Mouse (Mus musculus): Measurements from ENCODE around the gene Mmp24. TPM values are rescaled to one million over a fixed set of nuclear protein-coding genes. Genes with fewer than 3 reads are reported as not detected.

The Mmp24 gene
- polyA plus RNA-seq, 1 experiment from 2014 or later = 0.35 TPM

GRCm38 (mm10) chr2:155806548-155806947, 31.4 kb downstream of the Mmp24 start:
- H3K4me3 ChIP-seq = no peak overlapping the region

GRCm38 (mm10) chr2:155807408-155807807, 32.3 kb downstream of the Mmp24 start:
- Histone ChIP-seq H3K27me3 (ENCODE audit: poor library complexity, severe bottlenecking) (no peaks in the 10 kb centered on the region), H3K27ac (no peak overlapping the region), H3K9me3 (no peaks in the 10 kb centered on the region), H3K4me1 (0 out of 2 replicates have a peak, but pooled peaks cover 4% of the 10 kb centered on the region), H3K36me3 (replicated peaks) (no peaks in the 10 kb centered on the region), H3K4me3 (no peak overlapping the region)
- DNase-seq (ENCODE audit: extremely low spot score, low spot score) = no peak
- 89% methylated on average over 4 of the region's 4 CpGs for WGBS

More at GRCm38 (mm10) chr2:155806548-155806947, 31.4 kb downstream of the Mmp24 start:
- WGBS = 79% methylated on average over 5 of the region's 5 CpGs
- Histone ChIP-seq H3K36me3 (replicated peaks) (no peaks in the 10 kb centered on the region), H3K27me3 (ENCODE audit: poor library complexity, severe bottlenecking) (no peaks in the 10 kb centered on the region), H3K9me3 (no peaks in the 10 kb centered on the region), H3K27ac (no peak overlapping the region), H3K4me1 (0 out of 2 replicates have a peak, but pooled peaks cover 4% of the 10 kb centered on the region)
- no peak for DNase-seq (ENCODE audit: extremely low spot score, low spot score)

- Histone ChIP-seq H3K27ac (no peak overlapping the region), H3K9me3 (no peaks in the 10 kb centered on the region), H3K4me1 (0 out of 2 replicates have a peak, but pooled peaks cover 4% of the 10 kb centered on the region), H3K4me3 (no peak overlapping the region), H3K36me3 (replicated peaks) (no peaks in the 10 kb centered on the region), H3K27me3 (ENCODE audit: poor library complexity, severe bottlenecking) (no peaks in the 10 kb centered on the region)
- 88% methylated on average over 4 of the region's 4 CpGs for WGBS
- DNase-seq (ENCODE audit: extremely low spot score, low spot score) = no peak
Measured at GRCm38 (mm10) chr2:155809620-155810019, 34.5 kb downstream of the Mmp24 start.

- no peak overlapping the region for H3K27ac ChIP-seq
- H3K9me3 ChIP-seq = no peaks in the 10 kb centered on the region
- WGBS = 48% methylated on average over 16 of the region's 16 CpGs
- H3K4me1 ChIP-seq = 0 out of 2 replicates have a peak, but pooled peaks cover 3% of the 10 kb centered on the region
- no peak overlapping the region for H3K4me3 ChIP-seq
- no peaks in the 10 kb centered on the region for H3K36me3 ChIP-seq (replicated peaks)
- no peaks in the 10 kb centered on the region for H3K27me3 ChIP-seq (ENCODE audit: poor library complexity, severe bottlenecking)
- DNase-seq (ENCODE audit: extremely low spot score, low spot score) = peak; percentile 79
Measured at GRCm38 (mm10) chr2:155811821-155812396, 36.8 kb downstream of the Mmp24 start.

- Histone ChIP-seq H3K4me3 (no peak overlapping the region), H3K9me3 (no peaks in the 10 kb centered on the region), H3K36me3 (replicated peaks) (no peaks in the 10 kb centered on the region), H3K4me1 (peaks cover 3% of the 10 kb centered on the region; the same call in 1 of the 2 replicates), H3K27me3 (ENCODE audit: poor library complexity, severe bottlenecking) (no peaks in the 10 kb centered on the region), H3K27ac (no peak overlapping the region)
- no peak for DNase-seq (ENCODE audit: extremely low spot score, low spot score)
- 84% methylated on average over 4 of the region's 4 CpGs for WGBS
Measured at GRCm38 (mm10) chr2:155812637-155813036, 37.5 kb downstream of the Mmp24 start.

GRCm38 (mm10) chr2:155814829-155815228, 39.7 kb downstream of the Mmp24 start:
- H3K4me1 ChIP-seq = peaks cover 25% of the 10 kb centered on the region
- WGBS = 35% methylated on average over 5 of the region's 5 CpGs

GRCm38 (mm10) chr2:155816179-155816578, 41.0 kb downstream of the Mmp24 start:
- no peaks in the 10 kb centered on the region for H3K27me3 ChIP-seq (ENCODE audit: poor library complexity, severe bottlenecking)
- peaks cover 26% of the 10 kb centered on the region for H3K36me3 ChIP-seq (replicated peaks)
- no peak for DNase-seq (ENCODE audit: extremely low spot score, low spot score)
- no peak overlapping the region for H3K4me3 ChIP-seq
- 100% methylated on average over 1 of the region's 1 CpGs for WGBS
- no peak overlapping the region for H3K27ac ChIP-seq
- peaks cover 27% of the 10 kb centered on the region for H3K4me1 ChIP-seq
- H3K9me3 ChIP-seq = no peaks in the 10 kb centered on the region

More at GRCm38 (mm10) chr2:155814829-155815228, 39.7 kb downstream of the Mmp24 start:
- Histone ChIP-seq H3K27ac (no peak overlapping the region), H3K36me3 (replicated peaks) (peaks cover 13% of the 10 kb centered on the region), H3K9me3 (no peaks in the 10 kb centered on the region), H3K27me3 (ENCODE audit: poor library complexity, severe bottlenecking) (no peaks in the 10 kb centered on the region), H3K4me3 (no peak overlapping the region)
- DNase-seq (ENCODE audit: extremely low spot score, low spot score) = no peak

GRCm38 (mm10) chr2:155817301-155818245, 42.4 kb downstream of the Mmp24 start:
- Histone ChIP-seq H3K4me3 (no peak overlapping the region), H3K36me3 (replicated peaks) (peaks cover 39% of the 10 kb centered on the region), H3K27ac (no peak overlapping the region), H3K9me3 (no peaks in the 10 kb centered on the region), H3K27me3 (ENCODE audit: poor library complexity, severe bottlenecking) (no peaks in the 10 kb centered on the region), H3K4me1 (peaks cover 27% of the 10 kb centered on the region)
- WGBS = 86% methylated on average over 10 of the region's 10 CpGs
- no peak for DNase-seq (ENCODE audit: extremely low spot score, low spot score)

GRCm38 (mm10) chr2:155818596-155819391, 43.7 kb downstream of the Mmp24 start:
- Histone ChIP-seq H3K4me3 (peak overlapping the region; percentile 71), H3K36me3 (replicated peaks) (peaks cover 51% of the 10 kb centered on the region), H3K9me3 (no peaks in the 10 kb centered on the region), H3K27me3 (ENCODE audit: poor library complexity, severe bottlenecking) (no peaks in the 10 kb centered on the region), H3K27ac (peak overlapping the region; percentile 86), H3K4me1 (peaks cover 27% of the 10 kb centered on the region)
- WGBS = 4% methylated on average over 37 of the region's 37 CpGs
- DNase-seq (ENCODE audit: extremely low spot score, low spot score) = peak; percentile 86

- H3K9me3 ChIP-seq = no peaks in the 10 kb centered on the region
- peaks cover 55% of the 10 kb centered on the region for H3K36me3 ChIP-seq (replicated peaks)
- H3K27me3 ChIP-seq (ENCODE audit: poor library complexity, severe bottlenecking) = no peaks in the 10 kb centered on the region
- H3K27ac ChIP-seq = peak within 1 kb of the TSS; percentile 86
- DNase-seq (ENCODE audit: extremely low spot score, low spot score) = no peak
- H3K4me1 ChIP-seq = peaks cover 27% of the 10 kb centered on the region
- H3K4me3 ChIP-seq = peak within 1 kb of the TSS; percentile 71
Measured at GRCm38 (mm10) chr2:155819392-155819448, 44.1 kb downstream of the Mmp24 start, which contains the start of gene BC029722. BC029722 (minus strand) TSS chr2:155819426.

- H3K27ac ChIP-seq = peak overlapping the region; percentile 86
- no peak for DNase-seq (ENCODE audit: extremely low spot score, low spot score)
- 73% methylated on average over 6 of the region's 6 CpGs for WGBS
- H3K9me3 ChIP-seq = no peaks in the 10 kb centered on the region
- peaks cover 26% of the 10 kb centered on the region for H3K4me1 ChIP-seq
- H3K36me3 ChIP-seq (replicated peaks) = peaks cover 56% of the 10 kb centered on the region
- H3K27me3 ChIP-seq (ENCODE audit: poor library complexity, severe bottlenecking) = no peaks in the 10 kb centered on the region
- peak overlapping the region; percentile 71 for H3K4me3 ChIP-seq
Measured at GRCm38 (mm10) chr2:155819449-155820251, 44.5 kb downstream of the Mmp24 start.

- H3K4me1 ChIP-seq = peaks cover 32% of the 10 kb centered on the region
- no peak overlapping the region for H3K4me3 ChIP-seq
- H3K27me3 ChIP-seq (ENCODE audit: poor library complexity, severe bottlenecking) = no peaks in the 10 kb centered on the region
- no peaks in the 10 kb centered on the region for H3K9me3 ChIP-seq
- no peak for DNase-seq (ENCODE audit: extremely low spot score, low spot score)
- WGBS = 93% methylated on average over 5 of the region's 5 CpGs
- H3K36me3 ChIP-seq (replicated peaks) = peaks cover 61% of the 10 kb centered on the region
- H3K27ac ChIP-seq = no peak overlapping the region
Measured at GRCm38 (mm10) chr2:155820779-155821178, 45.6 kb downstream of the Mmp24 start.
